8 mouse cellular contexts compared by ENCODE assay signal in genomic region chr4:111664146-111664545, GRCm38 (mm10). TPM values are rescaled to one million over a fixed set of nuclear protein-coding genes. Genes with fewer than 3 reads are reported as not detected.
DNase-seq lines count a peak whose midpoint lies in the region; ATAC-seq and TF ChIP-seq lines count a peak whose summit lies in the region.

No protein-coding gene starts in this region.

- H3K4me3 ChIP-seq in forebrain, postnatal 0 days (ENCODE audit: low read depth, low read length), result no peak overlapping the region
- H3K4me3 ChIP-seq in kidney, embryonic 16.5 days (ENCODE audit: low read length), result no peak overlapping the region
- H3K4me3 ChIP-seq in neural tube, embryonic 15.5 days (replicated peaks), result no peak overlapping the region

- H3K27me3 ChIP-seq in forebrain, postnatal 0 days (ENCODE audit: insufficient read depth, low read length), result peaks cover 9% of the 10 kb centered on the region
- H3K27me3 ChIP-seq in kidney, embryonic 16.5 days (ENCODE audit: insufficient read depth, low read length), result no peaks in the 10 kb centered on the region
- peaks cover 7% of the 10 kb centered on the region; the same call in 1 of the 2 replicates for H3K27me3 ChIP-seq in neural tube, embryonic 15.5 days (replicated peaks)

- no peaks in the 10 kb centered on the region for H3K36me3 ChIP-seq in forebrain, postnatal 0 days (ENCODE audit: insufficient read depth)
- H3K36me3 ChIP-seq in kidney, embryonic 16.5 days (ENCODE audit: insufficient read depth, low read length), result no peaks in the 10 kb centered on the region
- H3K36me3 ChIP-seq in neural tube, embryonic 15.5 days, result no peaks in the 10 kb centered on the region

- DNase-seq in gastrocnemius, adult 18-20 months (ENCODE audit: low spot score), result peak; percentile 6
- DNase-seq in gastrocnemius, postnatal 25 days, result no peak
- DNase-seq in MN1 (ENCODE audit: low spot score), result peak; percentile 41
- peak; percentile 35 for DNase-seq in forebrain, postnatal 0 days
- no peak for DNase-seq in B cell, adult 2 months

- H3K9ac ChIP-seq in forebrain, postnatal 0 days, result no peak overlapping the region
- H3K9ac ChIP-seq in kidney, embryonic 16.5 days (replicated peaks; ENCODE audit: low read length), result no peak overlapping the region
- H3K9ac ChIP-seq in neural tube, embryonic 15.5 days (replicated peaks), result no peak overlapping the region

- no peaks in the 10 kb centered on the region for H3K4me1 ChIP-seq in forebrain, postnatal 0 days (ENCODE audit: insufficient read depth)
- peaks cover 17% of the 10 kb centered on the region; the same call in 1 of the 2 replicates for H3K4me1 ChIP-seq in kidney, embryonic 16.5 days (ENCODE audit: insufficient read depth, low read length)
- peaks cover 16% of the 10 kb centered on the region for H3K4me1 ChIP-seq in neural tube, embryonic 15.5 days

- no peak overlapping the region for H3K4me2 ChIP-seq in forebrain, postnatal 0 days (ENCODE audit: low read depth)
- no peak overlapping the region for H3K4me2 ChIP-seq in kidney, embryonic 16.5 days (replicated peaks; ENCODE audit: low read depth, low read length)
- H3K4me2 ChIP-seq in neural tube, embryonic 15.5 days, result no peak overlapping the region

- ATAC-seq in forebrain, postnatal 0 days, result 0 out of 2 replicates have a peak, but pooled peaks have one; percentile 14
- ATAC-seq in kidney, embryonic 16.5 days (ENCODE audit: low FRiP score, low TSS enrichment), result peak; percentile 39; the same call in 1 of the 2 replicates
- ATAC-seq in neural tube, embryonic 15.5 days (ENCODE audit: low FRiP score), result peak; percentile 33; the same call in 1 of the 2 replicates
- ATAC-seq in granulocyte monocyte progenitor cell, adult 5-6 weeks (replicated peaks; ENCODE audit: poor library complexity, severe bottlenecking), result no peak

- WGBS in forebrain, postnatal 0 days, result 19% methylated on average over 3 of the region's 3 CpGs
- WGBS in kidney, embryonic 16.5 days, result 29% methylated on average over 3 of the region's 3 CpGs
- WGBS in neural tube, embryonic 15.5 days, result 31% methylated on average over 3 of the region's 3 CpGs

- H3K27ac ChIP-seq in forebrain, postnatal 0 days (ENCODE audit: low read depth, low read length), result no peak overlapping the region
- H3K27ac ChIP-seq in kidney, embryonic 16.5 days (ENCODE audit: low read length), result peak overlapping the region; percentile 78; the same call in 1 of the 2 replicates
- H3K27ac ChIP-seq in neural tube, embryonic 15.5 days (replicated peaks), result peak overlapping the region; percentile 29; the same call in 1 of the 2 replicates

- TF ChIP-seq CTCF in forebrain, postnatal 0 days (IDR thresholded peaks at IDR 0.05; ENCODE audit: low read depth), result no peak

- no peaks in the 10 kb centered on the region for H3K9me3 ChIP-seq in forebrain, postnatal 0 days (ENCODE audit: low read length)
- H3K9me3 ChIP-seq in kidney, embryonic 16.5 days (ENCODE audit: low read length), result no peaks in the 10 kb centered on the region
- no peaks in the 10 kb centered on the region for H3K9me3 ChIP-seq in neural tube, embryonic 15.5 days (replicated peaks)

RNA-seq across cellular contexts. Expression of gene Spata6, which starts 55.6 kb away (rescaled TPM):
- 1 to 10 TPM; 2.5 to 3.5 TPM for total RNA-seq in gastrocnemius, adult 18-20 months (2021)
- 1 to 10 TPM; 2.8 to 3.5 TPM for total RNA-seq in gastrocnemius, postnatal 25 days (2021)
- 7.3 and 20.0 TPM in 2 replicates for total RNA-seq in forebrain, postnatal 0 days (2014; rRNA removed)
- polyA plus RNA-seq in forebrain, postnatal 0 days (2015; fragmentation: Nextera tagmentation; extraction: Ambion mirVana), result 8.0 and 12.9 TPM in 2 replicates
- polyA plus RNA-seq in kidney, embryonic 16.5 days (2015; fragmentation: Nextera tagmentation; extraction: Ambion mirVana), result 33.7 and 34.4 TPM in 2 replicates
- polyA plus RNA-seq in neural tube, embryonic 15.5 days (2015; fragmentation: Nextera tagmentation; extraction: Ambion mirVana), result 15.6 and 19.0 TPM in 2 replicates
- 16.3 and 18.9 TPM in 2 replicates for total RNA-seq in granulocyte monocyte progenitor cell, adult 5-6 weeks (2014; fragmentation: Nextera tagmentation)
- total RNA-seq in granulocyte monocyte progenitor cell, adult 5-6 weeks (2017), result 11.9 and 13.0 TPM in 2 replicates

Comparison
In these comparisons a context has a peak if more than half of its experiments do, and no peak if none do; other contexts are left out.
1. DNase-seq: peak in gastrocnemius, adult 18-20 months (single experiment), MN1 (single experiment) and forebrain, postnatal 0 days (single experiment); none in gastrocnemius, postnatal 25 days (single experiment) and B cell, adult 2 months (0 of 2).